Mouse (Mus musculus) kidney, adult 9 months (tissue): ENCODE measurements around the gene Spaca4.

Experiments used
- DNase-seq: peaks from one replicate; pipeline ENCODE4 v3.0.0; 2022

Gene Spaca4

DNA sequence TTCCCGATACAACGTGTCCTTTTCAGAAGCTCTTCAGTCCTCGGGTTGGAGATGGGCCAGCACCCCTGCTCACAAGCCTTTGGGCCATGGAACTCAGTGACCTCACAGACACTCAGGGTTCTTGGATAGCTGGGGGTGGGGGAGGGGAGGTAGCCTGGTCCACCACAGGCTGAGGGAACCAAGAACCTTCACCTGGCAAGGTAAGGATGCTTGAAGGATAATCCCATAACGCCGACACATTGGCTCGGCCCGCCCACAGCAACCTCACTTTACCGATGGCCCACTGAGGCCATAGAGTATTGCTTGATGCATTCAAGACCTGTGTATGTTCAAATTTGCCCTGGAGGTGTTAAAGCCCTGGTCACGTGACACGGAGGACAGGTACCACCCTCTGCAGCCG, at the start of gene Spaca4:
Spaca4 (minus strand) TSS at position 101 of the 400 bp plus-strand sequence.
- DNase-seq, result no peak

DNA sequence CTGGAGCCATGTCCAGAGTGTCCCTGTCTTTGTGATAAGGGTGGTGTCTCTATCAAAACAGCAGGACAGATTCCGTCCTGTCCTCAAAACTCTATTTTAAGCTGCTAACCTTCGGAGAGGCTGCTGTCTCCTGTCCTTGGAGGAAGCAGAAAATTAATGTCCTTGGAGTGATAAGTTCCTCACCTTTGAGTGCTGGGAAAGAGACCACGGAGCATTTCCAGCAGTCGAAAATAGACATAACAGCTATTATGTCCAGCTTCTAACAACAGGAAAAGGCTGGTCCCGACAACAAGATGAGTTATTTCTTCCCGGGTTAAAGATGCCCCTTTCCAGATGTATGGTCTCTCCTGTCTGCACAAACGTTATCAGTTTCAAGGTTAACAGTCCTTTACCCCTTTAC, 49.6 kb upstream of the Spaca4 start:
- peak; percentile 58 for DNase-seq

DNA sequence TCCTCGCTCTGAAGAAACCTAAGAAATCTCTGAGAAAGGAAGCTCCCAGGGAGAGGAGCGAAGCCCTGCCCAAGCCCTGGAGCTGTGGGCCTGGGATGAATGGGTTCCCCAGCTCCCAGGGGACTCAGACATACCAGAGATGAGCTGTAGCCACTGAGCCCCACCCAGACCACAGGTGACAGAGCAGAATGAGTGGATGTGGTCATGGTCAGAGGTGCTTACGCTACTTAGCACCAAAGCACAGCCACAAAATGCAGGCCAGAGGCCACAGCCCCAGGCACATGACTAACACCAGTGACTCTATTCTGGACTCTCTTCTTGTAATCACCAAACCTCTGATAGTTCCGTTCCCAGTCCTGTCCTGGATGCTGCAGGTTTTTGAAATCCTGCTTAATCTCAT, 45.5 kb upstream of the Spaca4 start:
- DNase-seq, result no peak

DNA sequence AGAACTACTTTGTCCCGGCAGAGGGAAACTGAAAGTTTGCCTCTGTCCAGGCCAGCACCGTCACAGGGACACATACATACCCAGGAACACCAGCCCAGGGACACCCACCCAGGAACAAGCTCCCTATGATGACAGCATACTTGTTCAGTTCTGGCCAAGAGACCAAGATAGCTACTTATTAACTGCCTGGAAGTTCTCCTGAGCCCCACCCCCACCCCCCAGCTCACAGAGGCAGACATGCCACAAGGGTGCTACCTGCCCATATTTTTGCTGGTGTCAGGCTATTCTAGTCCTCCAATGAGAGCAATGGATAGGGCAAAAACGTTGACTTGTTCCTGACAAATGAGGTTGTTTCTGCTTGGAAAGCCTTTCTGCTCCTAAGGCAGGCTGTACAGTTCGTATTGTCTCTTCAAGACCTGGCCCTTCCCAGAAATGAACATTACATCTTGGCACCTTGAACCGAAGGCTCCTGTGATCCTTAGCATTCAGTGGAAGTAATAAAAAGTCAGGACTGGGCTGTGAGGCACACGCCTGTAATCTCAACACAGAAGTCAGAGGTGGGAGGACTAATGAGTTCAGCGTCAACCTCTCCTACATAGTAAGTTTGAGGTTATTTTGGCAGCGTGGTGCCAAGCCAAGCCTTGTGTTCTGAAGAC, 44.9 kb upstream of the Spaca4 start:
- DNase-seq, result peak; percentile 41

DNA sequence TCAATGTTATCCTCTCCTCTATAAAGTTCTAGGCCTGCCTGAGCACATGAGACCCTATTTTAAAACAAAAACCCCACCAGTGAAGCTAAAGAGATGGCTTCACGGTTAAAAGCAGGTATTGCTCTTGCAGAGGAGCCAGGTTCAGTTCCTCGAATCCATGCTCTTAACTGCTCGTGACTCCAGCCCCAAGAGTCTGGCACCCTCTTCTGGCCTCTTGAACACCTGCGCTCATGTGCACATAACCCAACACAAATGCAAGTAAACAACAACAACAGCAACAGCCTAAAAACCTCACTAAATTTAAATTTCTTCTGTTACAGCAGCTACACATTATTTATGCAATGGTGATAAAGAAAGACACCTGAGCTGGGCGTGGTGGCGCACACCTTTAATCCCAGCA, 41.9 kb upstream of the Spaca4 start:
- no peak for DNase-seq

DNA sequence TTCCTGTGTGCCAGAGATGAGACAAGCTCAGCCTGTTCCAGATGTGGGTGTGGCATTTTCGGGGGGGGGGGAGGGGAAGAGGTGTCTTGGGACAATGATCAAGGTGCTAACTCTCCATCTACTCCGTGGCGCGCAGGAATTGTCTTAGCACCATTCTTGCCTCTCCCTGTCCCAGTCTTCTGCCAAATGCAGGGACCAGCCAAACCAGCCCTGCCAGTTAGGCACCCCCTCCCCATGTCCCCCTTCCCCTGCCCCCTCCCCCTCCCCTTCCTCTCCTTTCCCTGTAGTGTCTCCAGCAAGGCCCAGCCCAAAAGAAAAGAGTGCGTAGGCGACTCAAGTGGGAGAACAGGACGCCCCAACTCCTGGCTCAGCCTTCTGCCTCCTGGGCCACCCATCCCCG, 41.2 kb upstream of the Spaca4 start:
- no peak for DNase-seq

DNA sequence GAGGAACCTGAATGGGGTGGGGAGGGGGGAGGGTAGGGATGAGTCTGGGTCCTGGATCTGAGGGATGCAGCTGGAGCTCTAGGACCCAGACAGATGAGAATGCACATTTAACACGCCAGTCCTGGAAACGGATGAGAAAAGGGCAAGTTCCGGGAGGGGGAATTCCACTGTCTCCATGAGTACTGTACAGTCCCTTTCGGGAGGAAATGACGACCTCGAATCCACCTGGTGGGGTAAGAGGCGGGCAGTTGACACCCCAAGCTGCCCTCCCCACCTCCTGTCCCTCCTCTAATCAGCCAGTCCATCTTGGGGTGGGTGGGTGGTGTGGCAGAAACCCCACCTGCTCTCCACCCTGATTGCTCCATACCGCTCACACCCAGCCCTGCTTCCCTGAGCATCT, 40.4 kb upstream of the Spaca4 start:
- no peak for DNase-seq

DNA sequence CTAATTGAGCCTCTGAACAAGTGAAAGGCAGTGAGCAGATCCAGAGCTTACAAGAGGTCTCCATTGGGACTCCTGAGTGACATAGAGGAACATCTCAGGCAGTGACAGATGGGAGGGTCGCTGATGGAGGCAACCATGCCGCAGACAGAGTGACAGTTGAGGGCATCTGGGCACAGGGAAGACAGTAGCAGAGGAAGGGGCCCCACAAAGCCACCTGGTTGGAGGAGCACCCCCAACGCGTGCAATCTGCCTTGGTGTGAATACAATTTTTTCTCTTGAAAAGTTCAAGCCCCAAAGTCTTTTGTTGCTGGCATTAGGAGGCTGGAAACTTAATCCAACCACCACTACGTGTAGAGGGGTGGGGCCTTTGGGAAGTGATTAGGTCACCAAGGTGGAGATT, 34.5 kb upstream of the Spaca4 start:
- no peak for DNase-seq

DNA sequence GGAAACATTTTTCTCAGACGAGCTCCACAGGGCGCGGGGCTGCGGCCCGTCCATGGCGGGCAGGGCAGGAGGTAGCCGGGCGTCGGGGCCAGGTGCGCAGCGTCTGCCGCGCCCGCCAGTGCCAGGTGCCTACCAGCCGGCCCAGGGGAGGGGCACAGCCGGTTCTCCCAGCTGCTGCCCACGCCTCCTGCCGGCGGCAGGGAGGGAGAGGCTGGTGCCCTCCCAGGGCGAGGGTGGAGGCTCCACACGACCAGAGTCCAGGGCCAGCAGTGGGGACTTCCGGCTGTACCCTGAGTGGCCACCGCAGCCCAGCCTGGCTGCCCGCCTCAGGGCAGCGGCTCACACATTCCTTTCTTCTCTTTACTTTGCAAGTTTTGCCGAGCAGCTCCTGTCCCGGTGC, 33.8 kb upstream of the Spaca4 start:
- peak; percentile 77 for DNase-seq

DNA sequence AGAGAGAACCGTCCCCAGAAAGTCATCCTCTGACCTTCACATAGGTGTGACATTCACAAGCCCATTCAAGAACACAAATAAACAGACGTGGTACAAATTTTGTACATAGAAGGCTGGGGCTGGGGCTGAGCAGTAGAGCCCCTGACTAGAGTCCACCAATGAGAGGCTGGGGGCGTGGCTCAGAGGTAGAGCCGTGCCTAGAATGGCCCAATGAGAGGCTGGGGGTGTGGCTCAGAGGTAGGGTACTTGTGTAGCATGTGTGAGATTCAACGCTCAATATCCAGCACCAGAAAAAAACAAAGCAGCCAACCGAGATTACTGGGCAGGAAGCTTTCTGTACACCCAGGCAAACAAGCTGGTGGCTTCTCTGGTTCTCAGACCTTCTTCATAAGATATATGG, 30.1 kb upstream of the Spaca4 start:
- DNase-seq, result no peak

DNA sequence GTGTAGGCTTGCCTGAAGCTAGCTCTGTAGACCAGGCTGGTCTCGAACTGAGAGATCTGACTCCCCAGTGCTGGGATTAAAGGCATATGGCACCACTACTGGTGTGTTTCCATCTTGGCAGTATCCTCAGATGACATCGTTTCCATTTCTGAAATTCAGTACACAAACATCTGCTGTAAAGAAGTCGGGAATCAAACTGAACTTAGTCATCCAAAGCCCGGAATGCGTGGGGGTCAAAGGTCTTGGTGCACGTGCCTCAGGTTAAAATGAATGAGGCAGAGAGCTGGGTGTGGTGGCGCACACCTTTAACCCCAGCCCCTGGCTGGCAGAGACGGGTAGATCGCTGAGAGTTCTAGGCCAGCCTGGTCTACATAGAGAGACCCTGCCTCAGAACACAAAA, 24.5 kb upstream of the Spaca4 start:
- peak; percentile 47 for DNase-seq

DNA sequence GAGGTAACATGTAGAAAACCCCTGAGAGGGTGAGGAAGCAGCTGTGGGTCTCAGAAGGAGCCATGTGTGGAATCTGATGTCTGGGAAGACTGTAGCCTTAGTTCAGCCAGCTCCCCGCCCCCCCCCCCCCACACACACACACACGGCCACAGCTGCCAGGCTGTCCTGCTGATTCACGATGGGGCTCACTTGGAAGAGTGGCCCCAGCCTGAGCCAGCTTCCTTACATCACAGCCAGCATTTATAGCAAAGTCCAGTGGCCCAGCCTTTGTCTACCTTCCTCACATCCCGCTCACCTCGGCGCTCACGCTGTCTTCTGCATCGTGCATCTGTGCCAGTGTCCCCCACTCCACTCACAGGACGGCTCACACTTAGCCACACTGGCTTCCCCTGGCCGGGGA, 23.8 kb upstream of the Spaca4 start:
- DNase-seq, result no peak

DNA sequence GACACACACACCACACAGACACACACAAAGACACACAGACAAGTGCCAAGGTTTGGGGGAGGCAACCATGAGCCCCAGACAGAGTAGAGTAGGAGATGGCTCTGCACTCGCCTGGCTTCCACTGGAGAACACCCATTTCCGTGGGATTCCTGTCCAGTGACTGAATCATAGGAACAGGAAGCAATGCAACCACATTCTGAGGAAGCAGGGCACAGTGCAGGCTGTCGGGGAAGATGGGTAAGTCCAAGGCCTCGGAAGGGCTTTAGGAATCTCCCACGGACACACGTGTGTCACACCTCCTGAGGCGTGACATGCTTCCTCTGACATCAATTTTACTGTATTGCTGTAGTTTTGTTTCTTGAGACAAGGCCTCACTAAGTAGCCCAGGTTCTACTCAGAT, 22.5 kb upstream of the Spaca4 start:
- DNase-seq, result peak; percentile 41

DNA sequence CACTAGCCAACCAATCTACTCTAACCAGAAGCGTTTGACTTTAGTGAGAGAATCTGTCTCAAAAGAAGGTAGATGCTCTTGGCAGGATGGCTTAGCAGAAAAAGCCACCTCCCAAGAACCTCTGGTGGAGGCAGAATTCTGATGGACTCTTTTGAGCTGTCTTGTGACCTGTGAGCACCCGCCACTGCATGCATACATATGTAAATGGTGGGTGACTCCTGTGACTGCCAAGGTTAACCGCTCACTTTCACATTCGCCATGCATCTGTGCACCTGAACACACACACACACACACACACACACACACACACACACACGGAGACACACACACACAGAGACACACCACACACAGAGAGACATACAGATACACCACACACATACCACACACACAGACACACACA, 21.8 kb upstream of the Spaca4 start:
- no peak for DNase-seq

DNA sequence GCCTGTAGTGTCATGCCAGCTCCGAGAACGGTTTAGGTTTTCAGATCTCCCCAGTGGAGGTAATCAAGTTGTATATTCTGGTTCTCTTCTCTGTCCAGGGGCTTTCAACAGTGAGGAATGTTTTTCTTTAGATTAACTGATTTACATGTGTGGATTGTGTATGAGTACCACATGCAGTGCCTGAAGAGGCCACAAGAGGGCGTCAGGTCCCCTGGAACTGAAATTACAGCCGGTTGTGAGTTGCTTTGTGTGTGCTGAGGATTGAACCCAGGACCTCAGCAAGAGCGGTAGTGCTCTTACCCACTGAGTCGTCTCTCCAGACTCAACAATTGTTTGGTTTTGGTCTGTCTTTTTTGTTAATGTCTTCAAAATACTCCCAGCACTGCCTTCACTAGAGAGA, 20.9 kb upstream of the Spaca4 start:
- DNase-seq, result no peak

DNA sequence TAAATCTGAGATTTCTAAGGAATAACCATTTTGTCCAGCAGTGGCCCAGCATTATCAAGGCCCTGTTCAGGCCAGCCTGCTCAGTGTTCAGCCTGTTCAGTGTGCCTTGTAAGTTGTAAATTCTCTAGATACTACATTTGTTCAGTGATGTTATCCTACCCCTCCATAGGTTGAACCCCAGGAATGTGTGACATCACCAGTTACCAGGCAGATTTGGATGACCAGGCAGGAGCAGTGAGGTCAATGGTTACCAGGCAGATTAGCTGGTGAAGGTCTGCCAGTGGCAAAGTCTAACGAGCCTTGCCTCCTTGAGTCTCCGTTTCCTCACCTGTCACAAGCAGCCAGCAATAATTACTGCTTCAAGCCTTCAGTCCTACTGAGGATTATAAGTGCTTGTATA, 18.8 kb upstream of the Spaca4 start:
- peak; percentile 85 for DNase-seq

DNA sequence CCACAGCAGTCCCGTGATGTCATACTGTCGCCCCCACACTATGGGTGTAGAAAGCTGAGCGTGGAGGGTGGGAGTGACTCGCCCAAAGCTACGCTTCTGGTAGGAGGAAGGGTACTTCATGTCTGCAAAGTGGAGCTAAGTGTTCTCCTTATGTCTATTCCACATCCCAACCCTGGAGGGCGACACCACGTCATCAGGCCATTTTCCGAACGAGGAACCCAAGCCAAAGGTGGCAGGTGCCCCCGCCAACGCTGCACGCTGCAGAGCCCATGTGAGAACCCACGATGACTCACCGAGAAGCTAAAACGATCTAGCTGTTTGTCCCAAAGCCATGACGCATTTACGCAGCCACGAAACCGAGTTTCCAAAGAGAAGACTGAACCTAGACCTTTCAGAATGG, 16.7 kb upstream of the Spaca4 start:
- DNase-seq, result no peak

DNA sequence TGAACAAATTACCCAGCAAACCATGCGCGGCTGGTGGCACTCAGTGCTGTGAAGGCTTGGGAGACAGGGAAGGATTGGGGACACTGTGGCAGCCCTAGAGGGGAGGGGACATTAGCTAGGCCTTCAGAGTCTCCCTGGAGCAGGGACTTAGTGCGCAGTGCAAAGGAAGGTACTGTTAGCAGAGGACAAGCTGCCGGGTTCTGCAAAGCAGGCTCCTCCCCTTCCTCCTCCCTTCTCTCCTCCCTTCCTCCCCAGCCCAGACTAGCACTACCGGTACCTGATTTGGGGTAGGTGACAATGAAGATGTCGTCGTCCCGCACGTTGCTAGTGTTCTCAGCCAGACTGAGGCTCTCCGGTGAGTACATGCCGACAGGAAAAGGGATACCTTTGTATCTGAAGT, 16.2 kb upstream of the Spaca4 start:
- DNase-seq, result no peak

DNA sequence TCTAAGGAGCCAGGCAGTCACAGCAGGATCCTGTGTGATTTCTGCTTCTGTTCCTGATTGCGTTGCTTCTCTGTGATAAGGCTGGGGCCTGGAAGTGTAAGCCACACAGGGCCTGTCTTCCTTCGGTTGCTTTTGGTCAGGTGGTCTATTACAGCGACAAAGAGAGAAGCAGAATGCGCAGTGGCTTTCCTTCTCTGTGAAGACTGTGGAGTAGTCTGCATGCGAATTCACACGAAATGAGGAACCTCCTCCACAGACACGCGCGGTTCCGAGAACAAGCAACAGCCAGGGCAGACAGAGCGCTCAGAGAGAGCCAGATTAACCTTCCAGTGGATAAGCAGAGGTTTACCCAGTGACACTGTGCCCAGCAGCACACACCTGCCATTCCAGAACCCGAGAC, 15.7 kb upstream of the Spaca4 start:
- DNase-seq, result no peak

DNA sequence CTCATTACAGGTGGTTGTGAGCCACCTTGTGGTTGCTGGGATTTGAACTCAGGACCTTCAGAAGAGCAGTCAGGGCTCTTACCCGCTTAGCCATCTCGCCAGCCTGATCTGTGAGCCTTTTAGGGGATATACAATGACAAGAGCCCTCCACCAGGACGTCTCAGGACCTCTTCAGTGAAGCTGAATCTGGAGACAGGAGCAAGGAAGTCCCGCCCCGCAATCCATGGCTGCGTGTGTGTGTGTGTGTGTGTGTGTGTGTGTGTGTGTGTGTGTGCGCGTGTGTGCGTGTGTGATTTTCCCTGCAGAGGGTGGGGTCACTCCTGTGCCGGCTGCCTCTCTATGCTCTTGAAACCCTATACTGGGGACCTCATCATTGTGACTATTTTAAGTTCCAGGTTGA, 14.2 kb upstream of the Spaca4 start:
- no peak for DNase-seq

DNA sequence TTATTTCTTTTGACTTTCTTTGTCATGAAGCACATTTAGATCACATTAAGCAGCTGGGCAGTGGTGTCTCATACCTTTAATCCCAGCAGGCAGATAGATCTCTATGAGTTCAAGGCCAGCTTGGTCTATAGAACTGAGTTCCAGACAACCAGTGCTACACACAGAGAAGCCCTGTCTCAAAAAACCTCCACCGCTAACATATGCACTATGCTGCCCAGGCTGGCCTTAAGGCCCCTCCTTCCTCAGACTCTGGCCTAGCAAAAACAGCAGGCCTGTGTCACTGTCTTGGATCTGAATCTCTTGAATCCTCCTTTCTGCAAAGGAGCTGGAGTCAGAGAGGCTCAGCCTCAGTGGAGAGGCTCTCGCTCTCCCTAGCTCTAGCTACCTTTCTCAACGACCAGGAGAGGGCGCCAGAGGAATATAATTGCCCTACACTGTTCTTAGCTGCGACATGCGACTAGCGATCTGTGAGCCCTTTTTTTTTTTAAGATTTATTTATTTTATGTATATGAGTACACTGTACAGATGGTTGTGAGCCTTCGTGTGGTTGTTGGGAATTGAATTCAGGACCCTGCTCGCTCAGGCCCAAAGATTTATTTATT, 13.7 kb upstream of the Spaca4 start:
- peak; percentile 86 for DNase-seq

DNA sequence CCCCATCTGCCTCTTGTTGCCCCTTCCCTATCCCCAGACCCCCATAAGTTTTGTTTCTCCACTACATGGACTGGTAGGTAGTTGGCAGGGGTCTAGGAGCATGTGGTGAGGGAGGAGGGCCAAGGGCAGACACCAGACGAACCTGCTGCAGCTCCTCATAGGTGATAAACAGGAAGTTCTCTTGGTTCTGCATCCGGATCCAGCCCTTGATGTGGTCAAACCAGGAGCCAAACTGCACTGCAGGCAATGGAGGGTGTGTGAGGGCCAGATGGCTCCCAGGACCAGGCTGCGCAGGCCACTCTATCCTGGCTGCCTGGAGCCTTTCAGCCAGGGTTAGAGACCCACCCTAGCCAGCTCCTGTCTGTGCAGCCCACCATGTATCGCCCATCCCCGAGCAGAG, 7.9 kb upstream of the Spaca4 start:
- DNase-seq, result no peak

DNA sequence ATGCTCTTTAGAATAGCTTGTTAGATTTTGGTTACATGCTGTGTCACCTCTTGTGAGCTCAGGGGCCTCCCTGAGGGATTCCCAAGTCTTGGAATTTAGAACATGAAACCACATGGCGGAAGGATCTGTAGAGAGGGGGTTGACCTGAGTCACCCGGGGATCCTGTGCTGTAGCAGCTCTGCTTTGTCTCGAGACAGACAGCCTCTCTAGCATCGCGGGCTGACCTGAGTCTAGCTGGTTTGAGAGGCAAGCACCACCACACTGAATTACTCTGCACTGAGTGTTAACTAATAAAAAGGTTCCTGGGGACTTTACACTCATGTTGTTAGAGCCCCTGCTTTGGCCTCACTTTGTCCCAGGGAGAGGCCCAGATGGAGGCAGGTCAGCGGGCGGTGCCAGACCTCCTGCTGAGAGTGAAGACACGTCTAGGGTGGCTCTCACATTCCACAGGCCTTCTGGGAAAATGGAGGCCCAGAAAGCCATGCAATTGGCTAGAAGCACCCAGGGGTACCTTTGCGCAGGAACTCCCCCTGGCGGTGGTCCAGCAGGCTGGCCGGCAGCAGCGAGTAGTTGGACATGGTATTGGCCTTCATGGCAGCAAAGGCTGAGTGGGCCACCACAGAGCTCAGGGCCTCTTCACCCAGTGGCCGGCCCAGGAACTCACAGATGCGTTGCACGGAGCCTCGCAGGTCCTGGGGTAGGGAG, 5.3 kb upstream of the Spaca4 start:
- DNase-seq, result peak; percentile 49

DNA sequence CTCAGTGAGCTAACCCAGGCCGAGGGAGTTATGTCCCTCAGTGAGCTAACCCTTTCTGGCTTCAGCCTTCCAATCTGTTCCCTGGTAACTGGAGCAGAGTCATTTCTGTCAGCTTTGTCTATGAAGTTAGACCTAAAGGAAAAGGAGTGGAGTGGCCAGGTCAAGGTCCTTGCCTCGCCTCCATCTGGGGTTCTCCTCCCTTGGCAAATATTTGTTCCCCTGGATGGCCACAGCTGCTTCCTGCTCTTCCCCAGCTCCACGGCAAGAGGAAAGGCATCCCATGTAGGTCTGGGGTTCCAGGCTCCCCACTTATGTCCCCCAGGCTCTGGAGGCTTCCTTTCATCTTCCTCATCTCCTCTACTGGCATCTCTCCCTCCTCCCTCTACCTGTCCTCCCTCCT, 2.0 kb upstream of the Spaca4 start:
- DNase-seq, result no peak

DNA sequence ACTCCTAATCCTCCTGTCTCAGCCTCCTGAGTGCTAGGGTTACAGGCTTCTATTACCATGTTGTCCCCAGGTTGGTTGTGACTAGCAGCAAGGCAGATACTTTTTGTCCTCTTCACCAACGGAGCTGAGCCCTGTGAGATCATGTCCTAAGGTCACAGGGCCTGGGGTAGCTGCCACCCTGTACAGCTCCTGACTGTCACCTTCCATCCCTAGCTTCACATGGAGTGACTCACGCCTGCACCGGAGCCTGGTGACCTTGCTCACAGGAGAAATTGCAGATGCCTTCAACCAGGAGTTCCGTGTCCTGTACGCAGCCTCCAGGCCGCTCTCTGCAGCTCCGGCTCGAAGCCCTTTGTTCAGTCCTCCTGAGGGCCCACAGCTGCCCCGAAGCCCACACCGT, 806 bp upstream of the Spaca4 start:
- no peak for DNase-seq
